Mouse (Mus musculus) frontal cortex, postnatal 14 days (tissue): ENCODE measurements at regions not wholly inside any gene's neighbourhood (a gene's known extent, or its start where the extent isn't known, plus 50 kb on each side); places are given as distances from the start of the nearest gene placed in this dataset.
"Not testable (repeated sequence)": the region's sequence is repeated elsewhere in the genome, so short reads cannot be mapped to it uniquely, and the experiment has no call there.

Experiments used
- DNase-seq, 2 experiments: peaks; one replicate each; pipeline ENCODE4 v3.0.0; 2022; ENCODE audit warnings: low spot score in 2 of 2

- DNase-seq: no peak
Observed at GRCm38 (mm10) chr13:44449216-44449830, 280.0 kb upstream of the Jarid2 start.

- DNase-seq: no peak
Observed at GRCm38 (mm10) chr13:44451224-44451623, 278.1 kb upstream of the Jarid2 start.

GRCm38 (mm10) chr13:44453131-44453530 lies 276.1 kb upstream of the Jarid2 start:
- no peak for DNase-seq

- DNase-seq: no peak
Observed at GRCm38 (mm10) chr13:44454136-44454535, 275.1 kb upstream of the Jarid2 start.

GRCm38 (mm10) chr13:44455193-44455592 lies 274.1 kb upstream of the Jarid2 start:
- DNase-seq: no peak

- no peak for DNase-seq
Observed at GRCm38 (mm10) chr13:44458744-44459143, 270.5 kb upstream of the Jarid2 start.

- DNase-seq: no peak
Observed at GRCm38 (mm10) chr13:44459148-44459547, 270.1 kb upstream of the Jarid2 start.

- DNase-seq: no peak
Observed at GRCm38 (mm10) chr13:44463675-44464074, 265.6 kb upstream of the Jarid2 start.

GRCm38 (mm10) chr13:44465567-44465966 lies 263.7 kb upstream of the Jarid2 start:
- no peak for DNase-seq

GRCm38 (mm10) chr13:44468963-44469674 lies 260.2 kb upstream of the Jarid2 start:
- no peak for DNase-seq

GRCm38 (mm10) chr13:44469675-44470074 lies 259.6 kb upstream of the Jarid2 start:
- no peak for DNase-seq

- no peak for DNase-seq
Observed at GRCm38 (mm10) chr13:44473200-44473599, 256.1 kb upstream of the Jarid2 start.

GRCm38 (mm10) chr13:44476901-44477300 lies 252.4 kb upstream of the Jarid2 start:
- no peak for DNase-seq

- no peak for DNase-seq
Observed at GRCm38 (mm10) chr13:44480128-44480527, 249.1 kb upstream of the Jarid2 start.

GRCm38 (mm10) chr13:44482661-44483060 lies 246.6 kb upstream of the Jarid2 start:
- DNase-seq: no peak

- DNase-seq: no peak
Observed at GRCm38 (mm10) chr13:44484582-44485329, 244.5 kb upstream of the Jarid2 start.

GRCm38 (mm10) chr13:44490935-44491465 lies 238.3 kb upstream of the Jarid2 start:
- no peak for DNase-seq

GRCm38 (mm10) chr13:44493884-44494283 lies 235.4 kb upstream of the Jarid2 start:
- no peak for DNase-seq

GRCm38 (mm10) chr13:44495450-44495849 lies 233.8 kb upstream of the Jarid2 start:
- no peak for DNase-seq

- DNase-seq: no peak
Observed at GRCm38 (mm10) chr13:44496596-44496995, 232.7 kb upstream of the Jarid2 start.

- DNase-seq: not testable (repeated sequence)
Observed at GRCm38 (mm10) chr13:44500896-44501295, 228.4 kb upstream of the Jarid2 start.

- DNase-seq: no peak
Observed at GRCm38 (mm10) chr13:44501777-44502321, 227.4 kb upstream of the Jarid2 start.
